Mouse (Mus musculus): ENCODE data around the gene Nav3.

Gene Nav3

GRCm38 (mm10) chr10:109832768-109833291 lies 623.2 kb downstream of the Nav3 start:
- DNase-seq (ENCODE audit: low spot score in 2 of 2), result peak; percentile 67 to 78

- DNase-seq (ENCODE audit: low spot score in 2 of 2), result no peak
These were observed 649.1 kb downstream of the Nav3 start for GRCm38 (mm10) chr10:109806782-109807493.

- no peak for DNase-seq (ENCODE audit: low spot score in 2 of 2)
These were observed 652.6 kb downstream of the Nav3 start for GRCm38 (mm10) chr10:109803441-109803840.

DNA sequence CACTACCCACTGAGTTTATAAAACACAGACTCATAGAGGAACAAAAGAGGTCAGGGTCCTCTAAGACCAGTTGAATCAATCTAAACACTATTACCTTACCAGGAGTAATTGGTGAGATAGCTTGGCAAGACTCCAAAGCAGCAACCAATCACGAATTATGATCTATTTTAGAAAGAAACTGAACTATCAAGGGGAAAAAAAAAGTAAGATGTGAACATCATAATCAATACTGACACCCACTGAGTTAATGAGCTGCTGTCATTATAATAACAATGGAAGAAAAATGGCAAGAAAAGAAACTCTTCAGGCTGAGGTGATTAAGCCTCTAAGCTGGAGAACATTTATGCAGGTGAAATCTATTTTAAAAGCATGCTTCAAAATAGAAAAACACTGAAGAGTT lies 653.8 kb downstream of the Nav3 start:
- DNase-seq (ENCODE audit: low spot score in 2 of 2), result no peak

DNA sequence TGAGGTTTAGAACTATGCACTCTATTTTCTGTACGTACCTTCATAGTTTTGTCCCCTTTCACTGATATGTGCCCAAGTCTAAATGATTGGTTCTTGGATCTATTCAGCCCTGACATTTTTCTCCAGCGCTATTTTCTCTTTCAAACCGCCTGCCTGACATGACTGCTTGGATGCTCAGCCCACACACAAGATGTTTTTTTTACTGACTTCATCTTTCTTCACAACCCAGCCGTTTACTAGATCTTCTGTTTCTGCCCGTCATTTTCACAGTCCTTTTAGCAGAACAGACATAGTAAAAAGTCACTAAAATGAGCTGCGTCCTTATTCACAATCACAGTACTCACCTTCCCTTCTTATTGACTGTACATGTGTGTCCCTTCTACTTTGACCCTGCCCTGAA lies 656.8 kb downstream of the Nav3 start:
- peak in 1 of 2 experiments; percentile 48 for DNase-seq (ENCODE audit: low spot score in 2 of 2)

GRCm38 (mm10) chr10:109796981-109797380 lies 659.0 kb downstream of the Nav3 start:
- no peak for DNase-seq (ENCODE audit: low spot score in 2 of 2)

- DNase-seq (ENCODE audit: low spot score in 2 of 2), result no peak
These were observed 662.5 kb downstream of the Nav3 start for GRCm38 (mm10) chr10:109793491-109793890.

GRCm38 (mm10) chr10:109788728-109789127 lies 667.3 kb downstream of the Nav3 start:
- DNase-seq (ENCODE audit: low spot score in 2 of 2), result no peak

- no peak for DNase-seq (ENCODE audit: low spot score in 2 of 2)
These were observed 676.9 kb downstream of the Nav3 start for GRCm38 (mm10) chr10:109779109-109779508.

DNA sequence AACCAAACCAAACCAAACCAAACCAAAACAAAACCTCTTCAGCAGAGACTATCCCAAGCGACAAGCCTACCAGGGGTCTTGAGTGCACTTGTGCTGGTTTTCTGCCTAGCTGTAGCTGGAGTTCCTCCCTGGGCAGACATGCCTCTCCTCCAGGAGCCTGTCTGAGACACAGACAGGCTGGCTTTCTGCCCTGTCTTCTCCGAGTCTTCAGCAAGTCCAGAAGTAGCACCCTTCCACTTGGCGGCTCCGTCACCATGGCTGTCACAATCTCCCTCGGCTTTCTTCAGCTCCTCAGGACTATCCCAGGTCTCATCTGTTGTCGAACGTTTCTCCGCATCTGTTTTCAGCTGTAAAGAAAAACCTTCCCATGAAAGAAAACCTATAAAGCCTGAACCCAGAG lies 686.9 kb downstream of the Nav3 start:
- DNase-seq (ENCODE audit: low spot score in 2 of 2), result peak; percentile 47 to 57

DNA sequence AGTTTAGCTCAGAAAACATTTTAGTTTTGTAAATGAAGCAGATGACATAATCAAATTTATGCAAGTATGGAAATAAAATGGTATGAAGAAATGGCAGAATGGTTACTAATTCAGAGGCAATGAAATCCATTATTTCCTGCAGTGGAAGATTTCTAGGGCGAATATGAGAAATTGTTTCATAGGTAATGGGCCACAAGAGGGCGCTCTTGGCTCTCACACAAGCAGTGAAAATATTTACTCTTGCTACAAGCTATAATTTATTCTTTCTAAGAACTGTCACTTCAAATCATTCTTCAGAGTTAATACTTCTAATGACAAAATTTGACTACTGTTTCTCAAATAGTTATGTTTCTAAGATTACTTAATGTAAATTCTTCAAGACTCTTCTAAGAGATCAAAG lies 690.4 kb downstream of the Nav3 start:
- DNase-seq (ENCODE audit: low spot score in 2 of 2), result peak; percentile 74 to 79

GRCm38 (mm10) chr10:109764412-109765101 lies 691.4 kb downstream of the Nav3 start:
- DNase-seq (ENCODE audit: low spot score in 2 of 2), result peak; percentile 43 to 46

DNA sequence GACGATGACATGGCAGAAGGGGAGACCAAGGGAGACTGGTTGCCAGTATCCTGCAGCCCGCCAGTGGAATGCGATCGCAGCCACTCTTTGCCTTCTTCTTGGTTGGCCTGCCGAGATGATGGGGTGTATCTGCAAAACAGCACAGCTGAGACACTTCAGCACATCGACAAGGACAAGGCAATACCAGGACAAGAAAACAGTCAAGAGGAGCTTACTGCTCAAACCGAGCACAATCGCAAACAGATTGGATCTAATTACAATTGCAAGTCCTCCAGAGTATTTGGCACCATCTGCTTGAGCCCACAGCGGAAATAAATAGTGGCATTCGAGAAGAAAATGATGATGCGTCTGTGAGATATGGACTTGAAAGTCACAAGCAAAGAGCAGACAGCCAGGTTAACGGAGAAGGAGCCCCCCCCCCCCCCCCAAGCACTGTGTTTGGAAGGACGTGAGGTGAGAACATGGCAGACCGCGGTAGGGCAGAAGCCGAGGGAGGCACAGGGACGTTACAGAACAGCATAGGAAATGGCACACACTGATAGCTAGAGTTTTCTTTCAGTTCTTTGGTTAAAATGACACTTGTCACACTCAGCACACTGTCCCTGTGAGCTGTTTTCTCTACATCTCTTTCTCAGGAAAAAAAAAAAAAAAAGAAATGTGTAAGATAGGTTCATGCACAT lies 696.9 kb downstream of the Nav3 start:
- peak; percentile 34 to 43 for DNase-seq (ENCODE audit: low spot score in 2 of 2)

- DNase-seq (ENCODE audit: low spot score in 2 of 2), result peak; percentile 42 to 57
These were observed 709.1 kb downstream of the Nav3 start for GRCm38 (mm10) chr10:109746901-109747300.

DNA sequence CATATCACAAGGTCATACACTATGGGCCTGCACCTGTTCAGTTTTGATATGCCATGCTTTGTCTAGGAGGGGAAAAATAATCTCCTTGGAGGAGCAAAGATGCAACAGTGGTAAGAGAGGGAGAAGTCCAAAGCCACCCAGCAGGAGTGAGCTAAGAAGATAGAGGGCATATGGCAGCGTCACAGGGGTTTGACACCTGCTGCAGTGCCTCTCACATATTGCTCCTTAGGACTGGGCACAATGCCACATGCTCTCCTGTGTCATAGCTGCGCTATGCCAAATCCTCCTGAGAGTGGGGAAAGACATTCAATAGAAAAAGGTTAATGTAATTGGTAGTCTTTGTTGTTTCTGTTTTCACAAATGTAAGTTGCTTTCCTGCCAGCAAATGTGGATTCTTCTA lies 714.3 kb downstream of the Nav3 start:
- DNase-seq (ENCODE audit: low spot score in 2 of 2), result no peak

DNA sequence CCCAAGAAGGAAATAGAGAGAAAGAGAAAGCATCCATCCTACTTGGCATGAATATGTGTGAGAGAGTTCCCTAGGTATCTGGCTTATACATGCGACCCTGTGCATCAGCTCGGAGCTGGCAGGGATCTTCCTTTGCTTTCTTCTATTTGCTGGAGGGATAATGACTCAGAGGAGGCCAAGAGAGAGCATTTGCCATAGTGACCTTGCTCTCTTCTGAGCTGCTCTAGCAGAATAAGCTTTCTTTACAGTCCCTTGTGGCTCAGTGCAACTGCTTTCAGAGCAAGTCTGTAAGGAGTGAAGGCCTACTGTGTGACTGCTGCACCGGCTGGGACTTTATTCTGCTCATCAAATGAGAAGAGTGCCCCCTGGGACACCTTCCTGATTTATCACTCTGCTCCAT lies 715.7 kb downstream of the Nav3 start:
- no peak for DNase-seq (ENCODE audit: low spot score in 2 of 2)

DNA sequence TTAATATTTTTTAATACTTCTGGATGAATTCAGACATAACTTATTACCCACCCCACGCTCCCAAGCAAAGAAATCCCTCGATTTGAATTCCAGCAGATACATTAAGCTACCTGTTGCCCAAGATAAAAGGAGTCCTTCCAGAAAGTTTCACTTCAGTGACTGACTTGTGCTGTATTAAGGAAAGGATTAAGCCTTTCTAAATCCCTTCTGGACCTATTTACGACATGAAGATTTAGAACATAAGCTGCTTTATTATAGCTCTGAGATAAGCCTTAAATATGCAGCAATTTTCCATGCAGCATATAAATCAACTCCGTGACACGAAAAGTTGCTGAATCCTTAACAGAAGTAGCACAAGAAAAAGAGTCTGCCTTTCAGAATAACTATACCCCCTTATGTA lies 732.4 kb downstream of the Nav3 start:
- no peak for DNase-seq (ENCODE audit: low spot score in 2 of 2)

GRCm38 (mm10) chr10:109718808-109719207 lies 737.2 kb downstream of the Nav3 start:
- no peak for DNase-seq (ENCODE audit: low spot score in 2 of 2)

GRCm38 (mm10) chr10:109718390-109718789 lies 737.6 kb downstream of the Nav3 start:
- DNase-seq (ENCODE audit: low spot score in 2 of 2), result no peak

- peak; percentile 51 to 56 for DNase-seq (ENCODE audit: low spot score in 2 of 2)
These were observed 743.0 kb downstream of the Nav3 start for GRCm38 (mm10) chr10:109713001-109713400.

DNA sequence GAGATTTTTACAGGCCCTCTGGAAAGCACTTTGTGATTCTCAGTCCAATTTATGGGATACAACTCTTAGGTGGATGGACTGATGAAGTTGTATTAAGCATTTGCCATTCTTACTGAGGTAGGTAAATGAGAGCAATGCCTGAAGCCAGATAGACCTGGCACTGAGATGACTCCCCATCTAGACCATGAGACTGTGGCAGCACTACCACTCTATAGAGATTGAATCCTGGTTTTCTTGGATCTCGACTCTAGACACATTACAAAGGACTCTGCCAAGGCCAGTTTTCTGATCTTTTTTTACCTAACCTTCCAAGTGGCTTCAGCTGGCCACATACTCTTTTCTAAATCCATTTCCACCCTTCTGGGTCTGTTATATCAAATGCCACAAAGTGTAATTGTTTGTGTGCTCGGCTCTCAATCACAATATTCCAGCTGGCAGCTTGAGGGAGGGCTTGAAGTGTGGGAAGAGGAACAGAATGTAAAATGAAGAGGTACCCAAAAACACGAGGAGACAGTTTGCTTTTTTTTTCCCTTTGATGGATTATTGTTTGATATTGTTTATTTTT lies 756.2 kb downstream of the Nav3 start:
- no peak for DNase-seq (ENCODE audit: low spot score in 2 of 2)

- DNase-seq (ENCODE audit: low spot score in 2 of 2), result no peak
These were observed 765.4 kb downstream of the Nav3 start for GRCm38 (mm10) chr10:109690564-109690963.
